Mouse (Mus musculus) adrenal gland, adult (tissue): ENCODE measurements at regions not wholly inside any gene's neighbourhood (a gene's known extent, or its start where the extent isn't known, plus 50 kb on each side); places are given as distances from the start of the nearest gene placed in this dataset.
A peak's percentile ranks its signal among the peaks of the same experiment; 100 is the strongest.

Source experiments
- DNase-seq, 2 experiments: peaks; one replicate each; pipeline ENCODE4 v3.0.0; 2022 to 2023; ENCODE audit warnings: low spot score in 1 of 2; ENCODE audit not compliant: inconsistent age in 2 of 2

DNA sequence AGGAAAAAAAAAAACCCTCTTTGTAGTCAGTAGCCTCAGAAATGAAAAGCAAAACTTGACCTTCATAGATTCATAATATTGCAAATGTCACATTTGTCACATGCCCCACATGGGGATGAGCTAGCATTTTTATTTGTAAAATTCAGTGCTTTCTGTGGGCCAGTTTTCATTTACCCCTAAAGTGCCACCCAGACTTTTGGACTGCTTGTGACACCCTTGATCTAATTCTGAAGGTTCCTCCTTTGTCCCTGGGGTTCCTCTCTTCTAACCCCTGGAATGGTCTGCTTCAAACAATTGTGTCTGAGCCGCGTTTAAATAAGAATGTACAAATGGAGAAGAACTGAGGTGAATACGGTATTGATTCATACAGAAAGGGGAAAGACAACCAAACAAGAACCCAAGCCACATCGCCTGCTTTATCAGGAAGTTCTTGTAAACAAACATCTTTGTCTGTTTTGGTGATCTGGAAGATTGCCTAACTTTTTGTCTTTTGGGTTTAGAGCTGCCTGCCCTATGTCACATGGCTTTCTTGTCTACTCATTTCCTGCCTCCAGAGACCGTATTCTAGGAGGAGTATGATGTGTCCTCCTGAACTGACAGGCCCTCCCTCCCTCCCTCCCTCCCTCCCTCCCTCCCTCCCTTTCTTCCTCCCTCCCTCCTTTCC, 203.1 kb upstream of the Gm9833 start:
- peak in 1 of 2 experiments; percentile 74 for DNase-seq

DNA sequence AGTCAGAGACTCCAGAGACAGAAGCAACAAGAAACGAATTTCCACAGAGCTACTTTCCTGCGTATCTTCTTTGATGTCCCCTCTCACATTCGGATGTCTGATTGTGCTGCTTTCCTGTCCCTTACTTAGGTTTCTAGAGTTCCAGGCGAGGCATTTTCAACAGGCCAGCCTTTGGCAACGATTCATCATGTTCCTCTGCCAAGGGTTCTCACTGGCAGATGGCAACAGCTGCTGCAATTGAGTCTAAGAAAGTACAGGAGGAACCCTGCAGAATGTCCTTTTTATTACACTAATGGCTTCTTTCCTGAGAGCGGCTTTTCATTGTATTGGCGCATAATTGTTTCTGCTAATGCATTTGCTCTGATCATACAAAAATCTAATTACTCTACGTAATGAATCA, 202.3 kb upstream of the Gm9833 start:
- DNase-seq, result peak; percentile 61 to 83

DNA sequence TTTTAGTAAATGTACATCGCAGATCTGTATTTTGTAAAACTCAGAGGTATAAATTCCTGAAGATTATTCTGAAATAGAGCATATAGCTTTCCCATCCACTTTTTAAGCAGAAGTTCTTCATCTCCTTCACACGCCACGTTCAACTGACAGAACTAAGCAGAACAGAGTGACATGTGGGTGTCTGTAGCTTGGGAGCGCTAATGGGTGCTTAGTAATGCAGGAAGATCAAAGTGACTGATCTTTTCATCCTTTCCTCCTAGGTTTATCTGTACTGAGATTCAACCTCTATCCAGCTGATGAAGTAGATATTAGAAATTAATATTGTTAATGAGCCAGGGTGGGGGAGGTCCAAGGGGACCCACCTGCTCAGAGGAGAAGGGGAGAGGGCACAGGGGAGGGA, 201.8 kb upstream of the Gm9833 start:
- no peak for DNase-seq

DNA sequence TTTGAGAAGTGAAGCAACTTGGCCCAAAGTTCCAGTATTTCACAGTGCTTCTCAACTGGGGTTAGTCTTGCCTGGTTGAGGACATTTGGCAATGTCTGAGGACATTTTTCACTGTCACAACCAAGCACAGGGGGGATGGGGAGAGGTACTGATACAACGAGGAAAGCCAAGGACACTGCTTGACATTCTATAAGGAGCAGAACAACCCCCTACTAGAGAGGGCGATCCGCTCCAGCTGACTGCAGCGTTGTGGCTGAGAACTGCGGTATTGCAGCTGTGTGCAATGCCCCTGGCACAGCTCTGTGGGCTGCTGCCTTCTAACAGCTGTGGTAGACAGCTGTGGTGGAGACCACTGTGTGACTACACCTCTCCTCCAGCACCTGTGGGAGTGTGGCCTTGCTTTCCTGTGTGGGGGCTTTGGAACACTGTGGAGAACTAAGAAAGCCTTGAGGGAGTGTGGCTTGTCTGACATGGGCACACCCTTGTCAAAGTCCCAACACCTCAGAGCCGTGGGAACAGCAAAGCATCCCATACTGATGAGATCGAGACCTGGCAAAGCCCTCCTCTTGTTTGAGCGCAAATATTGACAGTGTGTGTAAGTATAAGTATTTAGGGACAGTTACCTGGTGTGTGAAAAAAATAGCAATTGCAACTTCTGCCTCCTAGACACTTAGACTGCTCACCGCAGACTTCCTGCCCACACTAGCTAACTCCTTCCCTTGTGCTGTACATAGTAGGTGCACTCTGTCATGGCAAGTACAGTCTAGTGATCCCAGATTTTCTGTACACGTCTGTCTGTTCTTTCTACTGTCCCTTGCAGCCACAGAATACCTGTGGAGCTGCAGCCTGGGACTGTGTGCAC, 200.9 kb upstream of the Gm9833 start:
- peak; percentile 31 to 77 for DNase-seq

DNA sequence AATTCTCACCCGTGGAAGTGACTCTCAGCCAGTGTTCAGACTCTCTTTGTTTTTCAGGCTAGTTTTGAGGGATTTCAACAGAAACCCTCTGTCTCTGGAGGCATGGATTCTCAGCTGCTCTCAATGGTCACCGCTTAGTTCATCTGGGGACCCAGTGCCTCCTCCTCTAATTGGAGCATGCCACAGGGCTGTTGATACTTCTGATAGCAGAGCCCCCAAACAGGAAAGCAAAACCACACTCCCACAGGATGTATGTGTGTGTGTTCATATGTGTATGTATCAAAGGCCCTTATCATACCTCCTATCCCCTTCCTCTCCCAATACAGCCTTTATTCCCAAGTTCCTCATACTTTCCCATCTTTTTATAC, 200.3 kb upstream of the Gm9833 start:
- no peak for DNase-seq

DNA sequence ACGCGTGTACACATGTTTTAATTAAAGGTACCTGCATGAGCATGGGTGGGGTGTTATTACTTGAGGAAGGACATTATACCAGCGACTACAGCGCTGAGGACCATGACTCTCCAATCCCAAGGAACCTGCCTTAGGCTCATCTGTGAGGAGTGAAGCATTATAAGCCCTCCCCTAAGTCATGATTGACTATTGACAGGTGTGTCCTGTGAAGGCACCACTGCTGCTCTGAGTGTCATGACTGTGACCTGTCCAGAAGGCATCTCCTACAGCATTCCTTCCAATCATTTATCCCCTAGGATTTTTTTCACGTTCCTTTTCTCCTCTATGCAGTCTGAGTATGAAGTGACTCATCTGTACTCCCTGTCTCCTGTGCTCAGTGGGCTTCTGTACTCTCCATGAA, 199.9 kb upstream of the Gm9833 start:
- DNase-seq, result no peak

DNA sequence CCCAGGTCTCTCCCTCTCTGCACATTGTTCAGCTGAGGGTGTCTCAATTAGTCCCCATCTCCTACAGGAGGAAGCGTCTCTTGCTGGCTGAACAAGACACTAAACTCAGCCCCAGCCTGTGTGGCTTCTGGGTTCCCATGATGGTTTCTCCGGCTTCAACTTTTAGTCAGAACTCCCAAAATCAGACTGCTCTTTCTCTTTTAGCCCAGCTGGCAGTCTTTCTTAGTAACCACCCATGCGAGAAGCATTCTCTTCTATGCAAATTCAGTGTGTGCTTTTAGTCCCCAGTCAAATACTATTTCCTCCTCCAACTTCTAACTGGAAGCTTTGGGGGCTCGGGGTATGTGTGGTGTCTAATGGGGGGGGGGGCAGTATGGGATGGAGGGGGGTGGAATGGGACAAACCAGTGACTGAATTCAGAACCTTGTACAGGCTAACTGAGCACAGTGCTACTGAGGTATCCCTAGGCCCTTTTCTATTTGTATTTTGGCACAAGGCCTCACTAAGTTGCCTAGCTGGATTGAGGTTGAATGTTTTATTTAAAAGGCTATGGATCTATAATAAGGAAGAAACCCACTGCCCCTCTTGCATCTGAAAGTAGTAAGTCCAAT, 194.9 kb upstream of the Gm9833 start:
- no peak for DNase-seq

DNA sequence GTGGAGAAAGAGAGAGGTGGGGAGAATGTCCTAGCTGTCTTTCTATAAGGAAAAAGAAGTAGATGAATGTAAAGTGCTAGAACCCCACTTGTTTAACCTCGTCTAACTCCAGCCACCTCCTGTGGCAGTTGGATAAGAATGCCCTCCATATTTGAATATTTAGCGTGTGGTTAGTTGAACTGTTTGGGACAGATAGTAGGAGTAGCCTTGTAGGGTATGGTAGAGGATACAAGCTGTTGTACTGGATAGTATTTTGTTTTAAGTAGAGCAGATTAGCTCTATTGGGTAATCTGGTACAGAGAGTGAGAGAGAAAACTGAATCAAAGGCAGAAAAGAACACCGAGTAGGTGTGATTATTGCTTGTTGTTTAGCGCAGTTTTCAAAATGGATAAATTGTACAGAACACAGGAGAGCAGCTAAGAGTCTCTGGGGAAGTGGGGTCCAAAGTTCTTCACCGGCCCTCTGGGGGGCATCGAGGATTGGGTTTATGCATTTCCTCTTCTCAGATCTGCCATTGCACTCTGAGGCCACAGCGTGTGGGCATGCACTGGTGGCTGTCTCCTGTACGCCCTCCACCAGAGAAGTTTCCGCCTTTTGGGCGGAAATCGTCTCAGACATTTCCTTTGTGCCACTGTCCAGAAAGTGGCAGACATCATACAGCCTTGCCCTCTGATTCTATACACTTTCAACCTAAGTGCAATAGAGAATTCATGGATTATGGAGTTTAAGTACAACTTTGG, 192.3 kb upstream of the Gm9833 start:
- DNase-seq, result no peak

DNA sequence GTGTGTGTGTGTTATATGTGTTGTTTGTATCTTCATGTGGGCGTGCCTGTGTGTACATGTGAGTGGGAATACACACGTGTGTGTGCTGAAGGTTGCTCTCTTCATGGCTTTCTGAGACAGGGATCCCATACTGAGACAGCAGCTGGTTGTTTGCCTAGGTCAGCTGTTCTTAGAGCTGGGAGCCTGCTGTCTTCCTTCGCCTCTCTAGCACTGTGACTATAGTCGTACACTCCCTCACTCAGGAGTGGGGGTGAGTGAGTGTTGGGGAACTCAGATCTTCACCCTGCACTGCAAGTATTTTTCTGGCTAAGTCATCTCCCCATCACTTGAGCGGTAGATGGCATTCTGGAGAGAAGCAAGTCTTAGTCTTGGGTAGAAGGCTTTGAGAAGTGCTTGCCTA, 191.6 kb upstream of the Gm9833 start:
- no peak for DNase-seq

DNA sequence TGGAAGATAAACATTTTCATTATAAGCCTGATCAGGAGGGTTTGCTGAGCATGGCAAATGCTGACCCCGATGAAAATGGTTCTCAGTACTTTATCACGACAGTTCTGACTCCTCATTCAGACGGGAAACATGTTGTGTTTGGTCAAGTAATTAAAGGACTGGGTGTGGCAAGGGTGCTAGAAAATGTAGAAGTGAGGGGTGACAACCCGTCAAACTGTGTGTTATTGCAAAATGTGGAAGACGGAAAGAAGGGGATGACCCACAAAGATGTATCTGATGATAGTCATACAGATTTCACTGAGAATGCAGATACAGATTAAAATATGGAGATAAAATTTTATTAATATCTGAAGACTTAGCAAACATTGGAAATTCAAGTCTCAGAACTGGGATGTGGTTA, 186.2 kb upstream of the Gm9833 start:
- no peak for DNase-seq

DNA sequence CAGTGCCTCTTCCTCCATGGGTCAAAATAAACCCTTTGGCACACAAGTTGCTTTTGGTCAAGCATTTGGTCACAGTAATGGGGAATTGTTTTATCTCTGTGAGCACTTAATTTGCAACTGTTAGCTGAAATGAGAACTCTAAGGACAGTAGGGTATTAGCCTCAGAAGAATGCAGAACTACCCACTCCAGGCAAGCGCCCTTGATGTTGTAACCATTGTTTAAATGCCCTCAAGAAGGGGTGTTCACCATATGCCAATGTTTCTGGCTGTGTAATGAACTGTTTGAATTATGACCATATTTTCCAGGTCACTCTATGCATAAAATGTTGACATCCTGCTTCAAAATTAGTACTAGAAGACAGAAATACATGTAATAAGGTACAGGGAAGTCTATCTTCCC, 174.6 kb upstream of the Gm9833 start:
- DNase-seq, result no peak

DNA sequence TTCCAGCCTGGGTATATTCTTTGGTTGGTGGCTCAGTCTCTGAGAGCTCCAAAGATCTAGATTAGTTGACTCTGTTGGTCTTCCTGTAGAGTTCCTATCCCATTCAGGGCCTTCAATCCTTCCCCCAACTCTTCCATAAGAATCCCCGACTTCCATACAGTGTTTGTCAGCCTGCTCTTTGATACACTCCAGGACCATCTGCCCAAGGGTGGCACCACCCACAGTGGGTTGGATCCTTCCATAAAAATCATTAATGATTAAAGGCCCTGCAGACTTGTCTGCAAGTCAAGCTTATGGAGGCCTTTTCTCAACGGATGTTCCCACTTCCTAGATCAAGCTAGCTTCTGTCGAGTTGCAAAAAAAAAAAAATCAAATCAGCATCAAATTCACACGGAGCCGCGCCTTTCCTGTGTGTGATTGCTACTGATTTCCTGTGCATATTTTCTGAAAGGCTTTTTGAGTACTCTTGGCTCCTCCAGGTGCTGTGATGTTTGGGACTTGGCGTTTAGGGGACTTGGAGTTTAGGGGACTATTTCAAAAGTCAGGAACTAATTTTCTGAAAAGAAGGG, 171.3 kb upstream of the Gm9833 start:
- no peak for DNase-seq

DNA sequence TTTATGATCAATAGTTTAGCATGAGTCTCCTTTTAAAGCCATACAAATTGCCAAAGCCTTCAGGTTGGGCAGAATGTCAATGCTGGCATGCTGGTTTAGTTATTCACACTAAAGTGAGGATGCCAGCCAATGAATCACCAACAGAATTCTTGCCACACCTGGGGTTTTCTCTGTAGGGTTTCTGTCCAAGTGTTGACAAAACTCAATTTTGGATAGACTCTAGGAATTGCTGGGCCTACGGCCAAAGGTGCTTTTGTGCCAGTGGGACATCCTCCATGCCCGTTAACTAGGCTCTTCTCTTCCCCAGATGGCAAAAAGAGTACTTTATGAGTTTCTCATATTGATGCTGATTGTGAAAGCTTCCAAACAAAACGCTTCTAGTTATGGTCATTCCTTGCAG, 167.6 kb upstream of the Gm9833 start:
- DNase-seq, result peak in 1 of 2 experiments; percentile 40

DNA sequence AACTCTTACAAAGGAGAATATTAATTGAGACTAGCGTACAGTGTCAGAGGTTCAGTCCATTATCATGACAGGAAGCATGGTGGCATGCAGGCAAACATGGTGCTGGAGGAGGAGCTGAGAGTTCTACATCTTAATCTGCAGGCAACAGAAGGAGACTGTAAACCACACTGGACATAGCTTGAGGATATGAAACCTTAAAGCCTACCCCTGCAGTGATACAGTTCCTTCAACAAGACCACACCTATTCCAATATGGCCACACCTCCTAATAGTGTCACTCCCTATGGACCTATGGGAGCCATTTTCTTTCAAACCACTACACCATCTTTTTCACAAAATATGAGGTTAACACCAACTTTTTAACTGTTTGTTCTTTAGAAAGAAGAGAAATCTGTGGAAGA, 166.2 kb upstream of the Gm9833 start:
- DNase-seq, result no peak

DNA sequence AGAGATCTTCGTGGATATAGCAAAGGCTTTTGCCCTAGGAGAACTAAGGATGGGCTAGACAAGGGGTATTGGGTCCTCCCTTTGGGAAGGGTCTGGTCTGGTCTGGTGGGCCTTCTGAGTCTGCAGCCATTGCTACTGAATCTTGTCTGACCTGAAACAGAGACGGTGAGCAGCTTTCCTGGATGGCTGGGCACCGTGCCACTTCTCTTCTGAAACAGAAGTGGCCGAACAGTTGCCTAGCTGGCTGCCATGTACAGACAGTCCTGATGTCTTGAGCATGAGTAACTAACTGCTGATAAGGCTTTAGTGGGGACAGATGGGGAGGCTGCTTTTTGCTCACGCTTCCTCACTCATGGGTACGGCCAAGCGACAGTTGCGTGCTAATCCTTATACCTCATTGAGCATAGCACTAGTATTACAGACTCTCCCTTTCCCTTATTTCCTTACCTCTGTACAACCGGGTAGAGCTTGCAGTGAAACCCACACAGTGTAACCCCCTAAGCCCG, 165.3 kb upstream of the Gm9833 start:
- no peak for DNase-seq

DNA sequence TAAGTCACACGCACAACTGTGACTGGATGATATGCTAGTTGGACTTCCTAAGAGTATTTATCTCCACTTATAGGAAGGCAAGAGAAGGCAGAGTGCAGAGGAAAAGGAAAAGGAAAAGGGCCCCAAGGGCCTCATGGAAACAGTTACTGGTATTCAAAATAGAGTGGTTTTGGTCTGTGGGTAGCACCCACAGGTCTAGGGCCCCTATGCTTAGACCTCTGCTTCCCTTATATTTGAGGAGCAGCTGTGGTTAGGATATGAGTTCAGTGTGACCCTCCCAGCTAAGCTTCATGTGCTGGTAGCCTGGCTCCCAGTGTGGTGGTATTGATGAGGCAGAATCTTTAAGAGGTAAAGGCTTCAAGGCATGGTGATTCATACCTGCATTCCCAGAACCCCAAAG, 163.3 kb upstream of the Gm9833 start:
- DNase-seq, result no peak

DNA sequence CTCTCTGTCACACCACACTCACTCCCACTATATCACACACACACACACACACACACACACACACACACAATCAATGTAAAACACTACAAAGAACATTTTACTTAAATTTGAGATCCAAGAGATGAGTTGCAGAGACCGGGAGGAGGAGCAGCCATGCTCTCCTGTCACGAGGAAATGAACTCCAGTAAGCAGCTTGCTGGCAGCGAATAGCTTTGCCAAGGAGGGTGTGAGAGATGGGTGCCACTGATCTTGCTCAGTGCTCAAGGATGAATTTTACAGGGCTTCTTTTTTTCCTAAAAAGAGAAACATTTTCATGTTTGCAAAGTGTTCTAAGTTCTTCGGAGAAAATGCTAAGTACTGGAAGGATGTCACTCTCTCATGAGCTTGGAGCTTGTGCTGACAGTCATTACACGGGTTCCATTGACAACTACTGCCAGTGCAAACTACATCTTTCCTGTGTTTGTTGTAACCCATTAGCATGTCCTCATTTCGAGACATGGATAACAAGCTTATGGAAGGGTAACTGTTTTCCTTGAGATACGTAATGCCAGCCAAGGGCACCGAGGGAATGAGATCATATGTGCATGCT, 151.0 kb upstream of the Gm9833 start:
- no peak for DNase-seq

DNA sequence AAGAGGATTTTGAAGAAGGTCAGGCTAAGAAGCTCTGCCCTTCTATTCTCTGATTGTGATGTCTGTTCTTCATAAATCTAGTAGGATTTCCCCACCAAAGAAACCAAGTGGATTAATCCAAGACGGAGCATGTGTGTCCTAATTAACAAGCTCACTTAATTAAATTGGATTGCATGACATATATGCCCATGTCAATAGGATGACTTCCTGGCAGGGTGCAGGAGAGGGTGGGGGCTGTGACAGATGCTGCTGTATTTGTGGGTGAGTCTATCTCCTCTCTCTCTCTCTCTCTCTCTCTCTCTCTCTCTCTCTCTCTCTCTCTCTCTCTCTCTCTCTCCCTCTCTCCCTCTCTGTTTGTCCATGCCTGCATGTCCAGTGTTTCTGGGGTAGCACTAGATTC, 149.3 kb upstream of the Gm9833 start:
- no peak for DNase-seq

DNA sequence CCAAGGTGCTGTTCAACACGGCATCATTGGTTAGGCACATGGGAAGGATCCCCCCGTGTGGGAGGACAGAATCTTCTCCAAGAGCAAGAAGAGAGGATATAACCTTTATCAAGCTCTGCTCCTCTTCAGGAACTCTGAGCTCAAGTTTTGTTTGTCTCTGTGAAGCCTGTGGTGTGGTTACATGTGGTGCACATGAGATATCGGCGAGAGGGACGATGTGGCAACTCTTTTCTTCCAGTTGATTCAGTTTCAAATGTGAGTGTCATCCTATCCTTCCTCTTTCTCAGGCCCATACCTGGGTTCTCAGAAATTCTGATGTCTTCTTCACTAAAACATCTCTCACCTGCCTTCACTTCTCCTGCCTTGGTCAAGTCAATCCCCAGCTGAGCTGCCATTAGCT, 145.3 kb upstream of the Gm9833 start:
- DNase-seq, result no peak

DNA sequence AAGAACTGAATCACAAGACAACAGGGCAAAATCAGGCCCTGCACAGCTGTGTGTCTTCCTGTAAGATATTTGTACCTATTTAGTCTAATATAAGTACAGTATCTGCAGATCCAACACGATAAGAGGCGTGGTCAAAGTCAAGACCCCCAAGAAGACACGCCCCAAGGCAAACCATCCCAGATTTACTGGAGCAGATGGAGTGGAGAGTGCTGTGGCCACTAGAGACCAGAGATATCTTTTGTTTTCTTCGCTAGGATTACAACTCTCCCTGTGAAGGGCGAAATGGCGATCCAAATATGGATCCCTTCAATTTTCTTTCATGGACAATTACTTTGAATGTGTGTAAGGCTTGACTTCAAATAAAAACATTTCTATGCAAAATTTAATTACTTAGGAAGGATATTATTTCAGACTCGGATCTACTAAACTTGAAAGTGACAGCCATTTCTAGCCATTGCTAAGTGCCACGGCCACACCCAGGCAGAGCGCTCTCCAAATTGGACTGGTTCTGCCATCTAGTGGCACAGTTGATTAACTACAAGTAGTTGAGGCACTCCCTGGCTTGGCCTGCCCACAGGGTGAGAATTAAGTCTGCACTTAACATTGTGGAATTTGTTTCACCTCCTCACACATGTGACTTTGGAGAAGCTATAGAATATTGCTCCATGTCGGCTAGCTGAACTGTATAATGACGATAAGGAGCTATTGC, 140.4 kb upstream of the Gm9833 start:
- DNase-seq, result peak; percentile 66 to 91
